Mouse (Mus musculus): Measurements from ENCODE around the gene Gbp5. TPM values are rescaled to one million over a fixed set of nuclear protein-coding genes. Genes with fewer than 3 reads are reported as not detected.
A peak's percentile ranks its signal among the peaks of the same experiment; 100 is the strongest.

Gbp5 gene
- polyA plus RNA-seq, 1 experiment from 2014 or later: 0.39 TPM

GRCm38 (mm10) chr3:142495146-142495655 lies 1.4 kb downstream of the Gbp5 start:
- Histone ChIP-seq H3K36me3 (ENCODE audit: control insufficient read depth, insufficient read depth, low read length) (no peaks in the 10 kb centered on the region), H3K9me3 (ENCODE audit: control insufficient read depth, low read length) (no peaks in the 10 kb centered on the region), H3K9ac (ENCODE audit: low read depth, low read length) (no peak overlapping the region), H3K4me2 (ENCODE audit: low read length) (no peak overlapping the region), H3K27me3 (replicated peaks; ENCODE audit: control insufficient read depth, insufficient read depth, low read length) (no peaks in the 10 kb centered on the region), H3K27ac (ENCODE audit: low read depth, low read length) (no peak overlapping the region), H3K4me3 (ENCODE audit: low read length) (no peak overlapping the region), H3K4me1 (ENCODE audit: control insufficient read depth, insufficient read depth, low read depth, low read length) (no peaks in the 10 kb centered on the region)
- WGBS: 93% methylated on average over 5 of the region's 5 CpGs
- ATAC-seq: no peak

GRCm38 (mm10) chr3:142496113-142497101 lies 2.6 kb downstream of the Gbp5 start:
- Histone ChIP-seq H3K36me3 (ENCODE audit: control insufficient read depth, insufficient read depth, low read length) (no peaks in the 10 kb centered on the region), H3K4me3 (ENCODE audit: low read length) (no peak overlapping the region), H3K27me3 (replicated peaks; ENCODE audit: control insufficient read depth, insufficient read depth, low read length) (no peaks in the 10 kb centered on the region), H3K9ac (ENCODE audit: low read depth, low read length) (no peak overlapping the region), H3K27ac (ENCODE audit: low read depth, low read length) (no peak overlapping the region), H3K4me1 (ENCODE audit: control insufficient read depth, insufficient read depth, low read depth, low read length) (no peaks in the 10 kb centered on the region), H3K9me3 (ENCODE audit: control insufficient read depth, low read length) (no peaks in the 10 kb centered on the region), H3K4me2 (ENCODE audit: low read length) (no peak overlapping the region)
- no peak for ATAC-seq
- WGBS: 75% methylated on average over 14 of the region's 14 CpGs

GRCm38 (mm10) chr3:142497123-142497841 lies 3.5 kb downstream of the Gbp5 start:
- WGBS: 73% methylated on average over 15 of the region's 15 CpGs
- H3K4me3 ChIP-seq (ENCODE audit: low read length): no peak overlapping the region
- peak overlapping the region; percentile 18; the same call in 1 of the 2 replicates for H3K4me2 ChIP-seq (ENCODE audit: low read length)
- no peak for ATAC-seq
- no peaks in the 10 kb centered on the region for H3K27me3 ChIP-seq (replicated peaks; ENCODE audit: control insufficient read depth, insufficient read depth, low read length)
- H3K36me3 ChIP-seq (ENCODE audit: control insufficient read depth, insufficient read depth, low read length): no peaks in the 10 kb centered on the region
- H3K9me3 ChIP-seq (ENCODE audit: control insufficient read depth, low read length): no peaks in the 10 kb centered on the region
- H3K4me1 ChIP-seq (ENCODE audit: control insufficient read depth, insufficient read depth, low read depth, low read length): no peaks in the 10 kb centered on the region
- no peak overlapping the region for H3K27ac ChIP-seq (ENCODE audit: low read depth, low read length)
- H3K9ac ChIP-seq (ENCODE audit: low read depth, low read length): no peak overlapping the region

- H3K4me3 ChIP-seq (ENCODE audit: low read length): no peak overlapping the region
- no peaks in the 10 kb centered on the region for H3K9me3 ChIP-seq (ENCODE audit: control insufficient read depth, low read length)
- no peaks in the 10 kb centered on the region for H3K27me3 ChIP-seq (replicated peaks; ENCODE audit: control insufficient read depth, insufficient read depth, low read length)
- no peaks in the 10 kb centered on the region for H3K4me1 ChIP-seq (ENCODE audit: control insufficient read depth, insufficient read depth, low read depth, low read length)
- H3K27ac ChIP-seq (ENCODE audit: low read depth, low read length): no peak overlapping the region
- no peak overlapping the region for H3K4me2 ChIP-seq (ENCODE audit: low read length)
- no peaks in the 10 kb centered on the region for H3K36me3 ChIP-seq (ENCODE audit: control insufficient read depth, insufficient read depth, low read length)
- peak; percentile 88 for ATAC-seq
- no peak overlapping the region for H3K9ac ChIP-seq (ENCODE audit: low read depth, low read length)
- WGBS: 64% methylated on average over 5 of the region's 5 CpGs
These were observed 5.2 kb downstream of the Gbp5 start for GRCm38 (mm10) chr3:142498941-142499340.

- 36% methylated on average over 3 of the region's 3 CpGs for WGBS
- no peak for ATAC-seq
- Histone ChIP-seq H3K4me3 (ENCODE audit: low read length) (no peak overlapping the region), H3K27me3 (replicated peaks; ENCODE audit: control insufficient read depth, insufficient read depth, low read length) (no peaks in the 10 kb centered on the region), H3K4me2 (ENCODE audit: low read length) (no peak overlapping the region), H3K27ac (ENCODE audit: low read depth, low read length) (no peak overlapping the region), H3K9ac (ENCODE audit: low read depth, low read length) (no peak overlapping the region), H3K4me1 (ENCODE audit: control insufficient read depth, insufficient read depth, low read depth, low read length) (no peaks in the 10 kb centered on the region; the same call in 1 of the 2 replicates), H3K36me3 (ENCODE audit: control insufficient read depth, insufficient read depth, low read length) (no peaks in the 10 kb centered on the region), H3K9me3 (ENCODE audit: control insufficient read depth, low read length) (no peaks in the 10 kb centered on the region)
These were observed 34.3 kb downstream of the Gbp5 start for GRCm38 (mm10) chr3:142528116-142528515.

GRCm38 (mm10) chr3:142529597-142529996 lies 35.8 kb downstream of the Gbp5 start:
- H3K9me3 ChIP-seq (ENCODE audit: control insufficient read depth, low read length): no peaks in the 10 kb centered on the region
- no peaks in the 10 kb centered on the region for H3K36me3 ChIP-seq (ENCODE audit: control insufficient read depth, insufficient read depth, low read length)
- WGBS: 65% methylated on average over 2 of the region's 2 CpGs
- H3K27me3 ChIP-seq (replicated peaks; ENCODE audit: control insufficient read depth, insufficient read depth, low read length): no peaks in the 10 kb centered on the region
- ATAC-seq: no peak; the same call in 1 of the 2 replicates
- no peak overlapping the region for H3K27ac ChIP-seq (ENCODE audit: low read depth, low read length)
- peak overlapping the region; percentile 98 for H3K4me2 ChIP-seq (ENCODE audit: low read length)
- peak overlapping the region; percentile 63 for H3K4me3 ChIP-seq (ENCODE audit: low read length)
- H3K4me1 ChIP-seq (ENCODE audit: control insufficient read depth, insufficient read depth, low read depth, low read length): no peaks in the 10 kb centered on the region; the same call in 1 of the 2 replicates
- H3K9ac ChIP-seq (ENCODE audit: low read depth, low read length): peak overlapping the region; percentile 70; the same call in 1 of the 2 replicates

GRCm38 (mm10) chr3:142530087-142530953 lies 36.5 kb downstream of the Gbp5 start, which contains the start of gene Gbp7:
Gene Gbp7, plus strand, starts transcription at chr3:142530342.
- no peaks in the 10 kb centered on the region for H3K36me3 ChIP-seq (ENCODE audit: control insufficient read depth, insufficient read depth, low read length)
- peak within 1 kb of the TSS; percentile 70 for H3K9ac ChIP-seq (ENCODE audit: low read depth, low read length)
- peak; percentile 89 for ATAC-seq
- peak within 1 kb of the TSS; percentile 98 for H3K4me2 ChIP-seq (ENCODE audit: low read length)
- no peaks in the 10 kb centered on the region for H3K9me3 ChIP-seq (ENCODE audit: control insufficient read depth, low read length)
- peak within 1 kb of the TSS; percentile 63 for H3K4me3 ChIP-seq (ENCODE audit: low read length)
- H3K27me3 ChIP-seq (replicated peaks; ENCODE audit: control insufficient read depth, insufficient read depth, low read length): no peaks in the 10 kb centered on the region
- H3K4me1 ChIP-seq (ENCODE audit: control insufficient read depth, insufficient read depth, low read depth, low read length): no peaks in the 10 kb centered on the region; the same call in 1 of the 2 replicates
- under 1% methylated on average over 30 of the region's 30 CpGs for WGBS
- H3K27ac ChIP-seq (ENCODE audit: low read depth, low read length): peak within 1 kb of the TSS; percentile 59

GRCm38 (mm10) chr3:142531595-142531994 lies 37.8 kb downstream of the Gbp5 start:
- H3K36me3 ChIP-seq (ENCODE audit: control insufficient read depth, insufficient read depth, low read length): no peaks in the 10 kb centered on the region
- H3K9ac ChIP-seq (ENCODE audit: low read depth, low read length): no peak overlapping the region
- no peaks in the 10 kb centered on the region for H3K27me3 ChIP-seq (replicated peaks; ENCODE audit: control insufficient read depth, insufficient read depth, low read length)
- no peak overlapping the region for H3K27ac ChIP-seq (ENCODE audit: low read depth, low read length)
- WGBS: 82% methylated on average over 3 of the region's 3 CpGs
- no peak overlapping the region for H3K4me2 ChIP-seq (ENCODE audit: low read length)
- no peak overlapping the region for H3K4me3 ChIP-seq (ENCODE audit: low read length)
- no peaks in the 10 kb centered on the region; the same call in 1 of the 2 replicates for H3K4me1 ChIP-seq (ENCODE audit: control insufficient read depth, insufficient read depth, low read depth, low read length)
- no peak for ATAC-seq
- no peaks in the 10 kb centered on the region for H3K9me3 ChIP-seq (ENCODE audit: control insufficient read depth, low read length)
